Mouse (Mus musculus): ENCODE results near the gene Ptprn2. TPM values are rescaled to one million over a fixed set of nuclear protein-coding genes. Genes with fewer than 3 reads are reported as not detected.

The Ptprn2 gene
- polyA plus RNA-seq, 1 experiment = 0.95 TPM

DNA sequence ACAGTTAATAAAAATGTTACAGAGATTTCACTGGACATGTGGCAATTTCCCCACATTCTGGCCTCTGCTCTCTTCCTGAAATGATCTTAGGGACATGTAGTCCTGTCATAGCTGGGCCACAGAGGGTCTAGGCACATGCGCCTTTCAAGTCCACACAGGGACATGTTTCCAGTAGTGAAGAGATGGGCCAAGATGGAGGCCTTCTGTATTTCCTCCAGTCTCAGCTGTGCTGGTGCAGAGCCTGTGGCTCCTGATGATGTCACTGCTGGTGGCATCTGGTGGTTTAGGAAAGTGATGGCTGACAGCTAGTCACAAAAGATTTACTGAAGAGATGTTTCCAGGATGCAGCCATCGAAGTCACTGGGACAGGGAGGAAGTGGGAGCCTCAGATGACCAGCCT, 797.1 kb downstream of the Ptprn2 start:
- Histone ChIP-seq H3K4me1 (ENCODE audit: control insufficient read depth, insufficient read depth, low read length) (no peaks in the 10 kb centered on the region), H3K4me3 (replicated peaks; ENCODE audit: extremely low read depth, low read depth, low read length) (no peak overlapping the region)
- WGBS = 63% methylated on average over 2 of the region's 2 CpGs
- TF ChIP-seq CTCF (IDR thresholded peaks at IDR 0.05; ENCODE audit: insufficient read depth, low read length) (no peak), POLR2A (IDR thresholded peaks at IDR 0.05; ENCODE audit: borderline replicate concordance, extremely low read depth, low read depth, low read length) (no peak)
- no peak for DNase-seq

DNA sequence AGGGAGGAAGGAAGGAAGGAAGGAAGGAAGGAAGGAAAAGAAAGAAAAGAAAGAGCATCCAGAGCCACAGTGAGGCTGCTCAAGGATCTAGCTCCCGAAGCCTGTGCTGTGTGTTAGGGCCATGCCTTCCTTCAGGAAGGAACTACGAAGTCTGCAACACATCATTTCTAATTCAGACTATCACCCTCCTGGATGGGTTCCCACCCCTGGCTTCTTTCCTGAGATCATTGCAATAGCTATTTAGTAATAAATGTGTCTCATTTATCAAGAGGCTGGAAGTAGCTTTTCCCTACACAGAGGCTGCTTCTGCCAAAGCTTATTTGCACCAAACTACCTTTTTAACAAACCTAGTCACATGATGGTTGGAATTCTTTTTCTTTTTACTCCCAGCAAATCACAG, 801.9 kb downstream of the Ptprn2 start:
- no peak overlapping the region for H3K4me3 ChIP-seq (replicated peaks; ENCODE audit: extremely low read depth, low read depth, low read length)
- TF ChIP-seq CTCF (IDR thresholded peaks at IDR 0.05; ENCODE audit: insufficient read depth, low read length) (no peak), POLR2A (IDR thresholded peaks at IDR 0.05; ENCODE audit: borderline replicate concordance, extremely low read depth, low read depth, low read length) (no peak)
- WGBS = 73% methylated on average over 2 of the region's 2 CpGs
- no peaks in the 10 kb centered on the region for H3K4me1 ChIP-seq (ENCODE audit: control insufficient read depth, insufficient read depth, low read length)
- no peak for DNase-seq

DNA sequence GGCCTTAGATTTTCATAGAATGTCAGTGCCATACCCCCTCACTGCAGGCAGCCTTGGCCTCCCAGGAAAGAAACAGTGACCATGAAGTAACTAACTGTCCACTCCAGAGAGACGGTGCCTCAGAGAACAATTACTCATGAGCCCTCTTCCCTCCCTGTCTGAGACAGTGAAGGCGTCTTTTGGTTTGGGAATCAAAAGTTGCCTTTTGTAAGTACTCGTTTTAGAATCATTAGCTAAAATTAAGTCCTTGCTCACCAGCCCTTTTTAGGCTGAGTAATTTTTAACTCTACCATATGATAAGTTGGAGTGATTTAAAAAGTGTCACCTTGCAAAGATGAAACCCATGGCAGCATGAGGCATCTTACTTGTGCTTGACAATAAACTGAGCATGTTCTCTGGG, 806.4 kb downstream of the Ptprn2 start:
- Histone ChIP-seq H3K4me3 (replicated peaks; ENCODE audit: extremely low read depth, low read depth, low read length) (no peak overlapping the region), H3K4me1 (ENCODE audit: control insufficient read depth, insufficient read depth, low read length) (no peaks in the 10 kb centered on the region)
- no peak for TF ChIP-seq POLR2A (IDR thresholded peaks at IDR 0.05; ENCODE audit: borderline replicate concordance, extremely low read depth, low read depth, low read length)
- no peak for TF ChIP-seq CTCF (IDR thresholded peaks at IDR 0.05; ENCODE audit: insufficient read depth, low read length)
- 64% methylated on average over 3 of the region's 3 CpGs for WGBS
- DNase-seq = no peak

DNA sequence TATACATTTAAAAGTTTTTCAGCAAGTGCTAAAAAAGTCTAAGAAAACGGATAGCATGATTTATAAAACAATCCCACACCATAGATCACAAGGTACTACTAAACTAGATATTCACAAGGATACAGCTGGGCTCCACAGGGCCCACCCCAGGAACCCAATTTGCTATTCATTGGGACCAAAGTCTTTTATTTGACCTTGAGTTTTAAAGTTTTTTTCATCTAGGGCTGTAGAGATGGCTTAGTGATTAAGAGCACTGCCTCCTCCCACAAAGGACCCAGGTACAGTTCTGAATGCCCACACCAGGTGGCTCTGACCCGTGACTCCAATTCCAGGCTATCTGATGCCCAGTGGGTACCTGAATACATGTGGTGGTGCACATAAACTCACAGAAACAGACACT, 811.3 kb downstream of the Ptprn2 start:
- DNase-seq = no peak
- Histone ChIP-seq H3K4me3 (replicated peaks; ENCODE audit: extremely low read depth, low read depth, low read length) (no peak overlapping the region), H3K4me1 (ENCODE audit: control insufficient read depth, insufficient read depth, low read length) (no peaks in the 10 kb centered on the region)
- TF ChIP-seq POLR2A (IDR thresholded peaks at IDR 0.05; ENCODE audit: borderline replicate concordance, extremely low read depth, low read depth, low read length) = no peak
- TF ChIP-seq CTCF (IDR thresholded peaks at IDR 0.05; ENCODE audit: insufficient read depth, low read length) = no peak
- 61% methylated on average over 2 of the region's 2 CpGs for WGBS

DNA sequence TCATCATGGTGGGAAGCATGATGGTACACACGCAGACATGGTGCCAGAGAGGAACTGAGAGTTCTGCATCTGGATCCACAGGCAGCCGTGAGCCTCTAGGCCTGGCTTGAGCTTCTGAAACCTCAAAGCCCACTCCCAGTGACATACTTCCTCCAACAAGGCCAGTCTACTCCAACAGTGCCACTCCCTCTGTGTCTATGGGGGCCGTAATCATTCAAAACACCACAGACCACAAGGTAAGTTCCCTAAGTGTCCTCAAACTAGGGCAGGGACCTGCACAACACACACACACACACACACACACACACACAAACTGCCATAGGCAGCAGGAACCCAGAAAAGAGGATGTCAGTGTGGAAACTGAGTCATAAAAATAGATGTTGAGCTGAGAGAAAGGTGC, 813.6 kb downstream of the Ptprn2 start:
- no peak for TF ChIP-seq POLR2A (IDR thresholded peaks at IDR 0.05; ENCODE audit: borderline replicate concordance, extremely low read depth, low read depth, low read length)
- TF ChIP-seq CTCF (IDR thresholded peaks at IDR 0.05; ENCODE audit: insufficient read depth, low read length) = no peak
- WGBS = 77% methylated on average over 3 of the region's 3 CpGs
- DNase-seq = no peak
- Histone ChIP-seq H3K4me1 (ENCODE audit: control insufficient read depth, insufficient read depth, low read length) (no peaks in the 10 kb centered on the region), H3K4me3 (replicated peaks; ENCODE audit: extremely low read depth, low read depth, low read length) (no peak overlapping the region)

DNA sequence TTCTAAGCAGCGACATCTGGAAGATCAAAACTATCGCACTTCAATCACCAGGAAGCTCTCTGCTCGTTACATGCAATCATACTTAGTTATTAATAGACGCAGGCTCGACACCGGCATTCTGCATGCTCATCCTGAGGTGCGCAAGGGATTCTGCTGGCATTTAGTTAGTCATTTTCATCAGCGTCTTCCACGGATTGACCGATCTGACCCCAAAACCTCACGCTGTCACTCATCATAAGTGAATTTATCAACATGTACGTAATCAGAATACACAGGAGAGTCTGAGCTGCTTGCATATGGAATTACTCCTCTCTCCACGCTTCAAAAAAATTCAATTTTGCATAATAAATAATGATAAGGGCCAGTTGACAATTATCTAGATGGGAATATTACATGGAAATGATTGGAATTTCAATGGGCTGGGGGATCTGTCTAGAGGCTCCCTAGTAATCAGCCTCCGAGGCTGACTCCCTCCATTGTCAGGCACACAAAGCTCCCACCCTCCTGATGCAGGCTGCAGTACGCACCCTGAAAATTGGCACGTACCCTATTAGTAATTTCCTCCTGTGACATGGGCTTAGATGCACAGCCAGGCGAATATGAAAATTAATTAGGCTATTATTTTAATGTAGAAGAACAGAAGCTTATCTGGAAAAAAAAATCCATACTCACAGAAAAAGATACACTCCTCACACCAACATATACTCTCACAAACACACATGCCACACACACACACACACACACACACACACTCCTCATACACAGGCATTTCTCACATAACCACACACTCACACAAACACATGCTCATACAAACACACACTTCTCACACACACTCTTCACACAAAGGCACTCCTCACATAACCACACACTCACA, 819.5 kb downstream of the Ptprn2 start:
- Histone ChIP-seq H3K4me1 (ENCODE audit: control insufficient read depth, insufficient read depth, low read length) (no peaks in the 10 kb centered on the region), H3K4me3 (replicated peaks; ENCODE audit: extremely low read depth, low read depth, low read length) (no peak overlapping the region)
- no peak for DNase-seq
- no peak for TF ChIP-seq CTCF (IDR thresholded peaks at IDR 0.05; ENCODE audit: insufficient read depth, low read length)
- no peak for TF ChIP-seq POLR2A (IDR thresholded peaks at IDR 0.05; ENCODE audit: borderline replicate concordance, extremely low read depth, low read depth, low read length)
- 79% methylated on average over 17 of the region's 17 CpGs for WGBS

DNA sequence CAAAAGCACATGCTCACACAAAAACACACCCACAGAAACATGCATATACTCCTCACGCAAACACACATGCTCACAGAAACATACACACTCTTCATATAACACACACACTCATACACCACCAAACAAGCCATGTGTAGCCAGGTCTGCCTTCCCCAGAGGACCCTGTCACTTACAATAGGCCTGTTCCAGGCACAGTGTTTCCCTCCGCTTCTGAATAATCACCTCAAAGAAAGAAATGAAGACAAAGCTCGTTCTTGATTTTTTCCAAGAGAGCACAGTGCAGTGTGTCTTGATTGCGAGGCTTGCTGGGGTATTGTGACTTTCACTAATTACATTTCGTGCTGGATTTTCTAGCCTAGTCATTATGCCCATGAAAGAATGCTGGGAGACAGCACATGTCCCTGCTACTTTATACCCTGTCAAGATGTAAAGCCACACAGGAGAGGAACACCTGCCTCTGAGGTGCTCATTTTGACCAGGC, 820.1 kb downstream of the Ptprn2 start:
- no peak overlapping the region for H3K4me3 ChIP-seq (replicated peaks; ENCODE audit: extremely low read depth, low read depth, low read length)
- 84% methylated on average over 5 of the region's 5 CpGs for WGBS
- no peak for TF ChIP-seq CTCF (IDR thresholded peaks at IDR 0.05; ENCODE audit: insufficient read depth, low read length)
- no peak for TF ChIP-seq POLR2A (IDR thresholded peaks at IDR 0.05; ENCODE audit: borderline replicate concordance, extremely low read depth, low read depth, low read length)
- no peak for DNase-seq
- no peaks in the 10 kb centered on the region for H3K4me1 ChIP-seq (ENCODE audit: control insufficient read depth, insufficient read depth, low read length)

DNA sequence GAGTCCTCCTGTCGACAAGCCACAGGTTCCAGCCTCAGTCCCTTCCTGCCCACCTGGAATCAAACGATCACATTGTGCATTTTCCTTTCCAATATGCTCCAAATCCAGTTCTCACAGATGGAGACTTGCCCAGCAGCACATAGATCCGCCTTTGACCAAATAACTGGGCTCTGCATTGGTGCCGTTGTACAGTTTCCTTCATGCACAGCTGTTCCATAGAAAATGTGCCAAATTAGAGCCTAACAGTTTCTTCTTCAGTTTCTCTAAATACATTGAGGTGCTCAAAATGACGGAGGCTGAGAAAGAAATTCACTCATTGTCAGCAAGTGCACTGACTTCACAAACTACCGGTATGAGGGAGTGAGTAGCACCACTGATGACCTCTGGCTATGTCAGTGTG, 826.6 kb downstream of the Ptprn2 start:
- DNase-seq = no peak
- TF ChIP-seq CTCF (IDR thresholded peaks at IDR 0.05; ENCODE audit: insufficient read depth, low read length) (no peak), POLR2A (IDR thresholded peaks at IDR 0.05; ENCODE audit: borderline replicate concordance, extremely low read depth, low read depth, low read length) (no peak)
- H3K4me3 ChIP-seq (replicated peaks; ENCODE audit: extremely low read depth, low read depth, low read length) = no peak overlapping the region
- 74% methylated on average over 6 of the region's 6 CpGs for WGBS
- H3K4me1 ChIP-seq (ENCODE audit: control insufficient read depth, insufficient read depth, low read length) = no peaks in the 10 kb centered on the region

DNA sequence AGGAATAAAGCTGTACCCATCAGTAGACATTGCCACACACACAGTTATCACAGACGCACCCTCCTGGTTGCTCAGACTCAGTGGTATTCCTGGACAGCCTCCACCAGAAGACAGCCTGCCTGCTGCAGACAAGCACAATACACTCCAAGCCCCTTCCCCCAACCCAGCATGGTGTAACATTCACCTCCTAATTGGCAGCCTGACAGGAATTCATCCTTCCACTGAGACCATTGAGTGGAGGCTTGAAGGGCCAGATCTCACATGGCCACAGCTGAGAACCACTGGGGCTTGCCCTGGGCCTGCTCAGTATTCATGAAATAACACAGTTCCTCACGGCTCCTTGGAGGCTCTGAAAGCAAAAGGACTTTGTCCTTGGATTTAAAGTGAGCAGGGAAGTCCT, 829.5 kb downstream of the Ptprn2 start:
- Histone ChIP-seq H3K4me1 (ENCODE audit: control insufficient read depth, insufficient read depth, low read length) (no peaks in the 10 kb centered on the region), H3K4me3 (replicated peaks; ENCODE audit: extremely low read depth, low read depth, low read length) (no peak overlapping the region)
- 68% methylated on average over 2 of the region's 2 CpGs for WGBS
- DNase-seq = no peak
- no peak for TF ChIP-seq POLR2A (IDR thresholded peaks at IDR 0.05; ENCODE audit: borderline replicate concordance, extremely low read depth, low read depth, low read length)
- no peak for TF ChIP-seq CTCF (IDR thresholded peaks at IDR 0.05; ENCODE audit: insufficient read depth, low read length)

DNA sequence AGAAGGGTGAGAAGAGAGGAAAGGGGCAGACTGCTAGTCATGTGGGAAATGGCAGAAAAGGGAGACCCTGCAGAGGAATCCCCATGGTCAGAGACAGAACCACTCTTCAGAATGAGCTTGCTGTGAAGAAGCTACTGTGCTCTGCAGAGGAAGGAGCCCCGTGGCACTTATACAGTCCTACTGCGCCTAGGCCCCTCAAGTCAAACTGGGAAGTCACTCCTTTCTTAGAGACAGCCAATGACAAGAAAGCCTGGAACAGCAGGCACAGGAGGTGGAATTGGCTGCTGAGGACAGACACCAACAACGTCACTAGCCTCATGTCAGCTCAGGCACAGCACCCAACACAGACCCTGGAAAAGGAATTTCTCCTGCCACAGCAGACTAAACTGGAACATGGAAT, 830.1 kb downstream of the Ptprn2 start:
- 84% methylated on average over 3 of the region's 3 CpGs for WGBS
- no peak for TF ChIP-seq POLR2A (IDR thresholded peaks at IDR 0.05; ENCODE audit: borderline replicate concordance, extremely low read depth, low read depth, low read length)
- TF ChIP-seq CTCF (IDR thresholded peaks at IDR 0.05; ENCODE audit: insufficient read depth, low read length) = no peak
- DNase-seq = no peak
- H3K4me3 ChIP-seq (replicated peaks; ENCODE audit: extremely low read depth, low read depth, low read length) = no peak overlapping the region
- H3K4me1 ChIP-seq (ENCODE audit: control insufficient read depth, insufficient read depth, low read length) = no peaks in the 10 kb centered on the region

Measured in lung, adult 2 months (tissue).